7 mouse cellular contexts compared by ENCODE assay signal in genomic region chr15:62903047-62903822, GRCm38 (mm10).
DNase-seq lines count a peak whose midpoint lies in the region; ATAC-seq lines count a peak whose summit lies in the region.

No protein-coding gene starts in this region.

- peak; percentile 71 for ATAC-seq in intestine, embryonic 16.5 days
- peak; percentile 97 for ATAC-seq in midbrain, embryonic 13.5 days
- peak; percentile 69; the same call in 1 of the 2 replicates for ATAC-seq in stomach, embryonic 14.5 days (ENCODE audit: insufficient number of reproducible peaks, insufficient read depth, low FRiP score, low read depth)

- no peak overlapping the region for H3K4me2 ChIP-seq in intestine, embryonic 16.5 days (ENCODE audit: low read depth, low read length)
- peak overlapping the region; percentile 0; the same call in 1 of the 2 replicates for H3K4me2 ChIP-seq in midbrain, embryonic 13.5 days (replicated peaks)
- H3K4me2 ChIP-seq in stomach, embryonic 14.5 days (replicated peaks; ENCODE audit: low read depth, low read length): no peak overlapping the region

- DNase-seq in adrenal gland, postnatal 25 days: peak; percentile 92
- peak; percentile 86 to 98 for DNase-seq in cerebellum, postnatal 4 days (ENCODE audit: low spot score in 2 of 2)
- DNase-seq in gastrocnemius, adult 8-10 months (ENCODE audit: low spot score in 2 of 2): peak; percentile 35 to 64
- peak; percentile 32 to 80 for DNase-seq in left cerebral cortex, adult 8-10 months (ENCODE audit: low spot score in 2 of 2)

- no peak overlapping the region for H3K9ac ChIP-seq in intestine, embryonic 16.5 days (ENCODE audit: low read depth, low read length)
- H3K9ac ChIP-seq in midbrain, embryonic 13.5 days (replicated peaks): no peak overlapping the region
- H3K9ac ChIP-seq in stomach, embryonic 14.5 days (replicated peaks; ENCODE audit: low read depth, low read length): no peak overlapping the region

- H3K27ac ChIP-seq in intestine, embryonic 16.5 days (ENCODE audit: low read length): no peak overlapping the region
- H3K27ac ChIP-seq in midbrain, embryonic 13.5 days: no peak overlapping the region
- no peak overlapping the region; the same call in 1 of the 2 replicates for H3K27ac ChIP-seq in stomach, embryonic 14.5 days (ENCODE audit: low read length)

- peaks cover 4% of the 10 kb centered on the region for H3K4me1 ChIP-seq in intestine, embryonic 16.5 days (ENCODE audit: control insufficient read depth, insufficient read depth, low read length)
- peaks cover 20% of the 10 kb centered on the region for H3K4me1 ChIP-seq in midbrain, embryonic 13.5 days (replicated peaks)
- H3K4me1 ChIP-seq in stomach, embryonic 14.5 days (ENCODE audit: control insufficient read depth, insufficient read depth, low read length): no peaks in the 10 kb centered on the region

- no peaks in the 10 kb centered on the region for H3K27me3 ChIP-seq in intestine, embryonic 16.5 days (replicated peaks; ENCODE audit: control insufficient read depth, insufficient read depth, low read length)
- peaks cover 22% of the 10 kb centered on the region for H3K27me3 ChIP-seq in midbrain, embryonic 13.5 days
- H3K27me3 ChIP-seq in stomach, embryonic 14.5 days (ENCODE audit: control insufficient read depth, insufficient read depth, low read length): no peaks in the 10 kb centered on the region

- 37% methylated on average over 17 of the region's 17 CpGs for WGBS in intestine, embryonic 16.5 days
- WGBS in midbrain, embryonic 13.5 days: 12% methylated on average over 17 of the region's 17 CpGs
- WGBS in stomach, embryonic 14.5 days: 35% methylated on average over 17 of the region's 17 CpGs

- no peaks in the 10 kb centered on the region for H3K9me3 ChIP-seq in intestine, embryonic 16.5 days (ENCODE audit: control insufficient read depth, low read length)
- no peaks in the 10 kb centered on the region for H3K9me3 ChIP-seq in midbrain, embryonic 13.5 days
- H3K9me3 ChIP-seq in stomach, embryonic 14.5 days (ENCODE audit: control insufficient read depth, low read depth, low read length): no peaks in the 10 kb centered on the region

- no peak overlapping the region for H3K4me3 ChIP-seq in intestine, embryonic 16.5 days (ENCODE audit: low read length)
- no peak overlapping the region for H3K4me3 ChIP-seq in midbrain, embryonic 13.5 days (replicated peaks)
- H3K4me3 ChIP-seq in stomach, embryonic 14.5 days (ENCODE audit: low read depth, low read length): no peak overlapping the region

- no peaks in the 10 kb centered on the region for H3K36me3 ChIP-seq in intestine, embryonic 16.5 days (ENCODE audit: control insufficient read depth, insufficient read depth, low read length)
- no peaks in the 10 kb centered on the region for H3K36me3 ChIP-seq in midbrain, embryonic 13.5 days
- no peaks in the 10 kb centered on the region for H3K36me3 ChIP-seq in stomach, embryonic 14.5 days (ENCODE audit: control insufficient read depth, insufficient read depth, low read length)
